ENCODE assay signal across 21 mouse cellular contexts in the genomic region with DNA sequence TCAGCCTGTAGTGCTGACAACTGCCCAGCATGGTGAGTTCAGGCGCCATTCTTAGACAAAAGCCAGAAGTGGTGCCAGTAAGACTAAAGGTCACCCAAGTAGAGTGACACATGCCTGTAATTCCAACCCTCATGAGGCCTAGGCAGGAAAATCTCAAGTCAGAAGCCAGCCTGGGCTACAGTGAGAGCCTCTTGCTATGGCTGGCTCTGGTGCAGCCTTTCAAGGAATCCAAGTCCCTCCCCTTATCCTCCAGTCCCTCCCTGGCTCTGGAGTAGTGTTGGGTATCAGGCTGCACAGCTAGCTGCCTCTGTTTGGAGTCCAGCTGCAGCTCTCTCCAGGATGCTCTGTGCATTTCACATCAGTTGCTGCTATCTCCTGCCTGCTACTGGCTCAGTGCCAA. TPM values are rescaled to one million over a fixed set of nuclear protein-coding genes. Genes with fewer than 3 reads are reported as not detected.
"Had no signal": no experiment of that assay in that cellular context is flagged by ENCODE, and none has a peak within 500 bp of the region (broad histone marks: within the 10 kb centered on the region; RNA-seq: fewer than 3 reads in every experiment).

No protein-coding gene starts in this region.

- H3K9me3 ChIP-seq: limb, embryonic 10.5 days; liver, embryonic 15.5 days; lung, embryonic 15.5 days; neural tube, embryonic 13.5 days; stomach, embryonic 15.5 days had no signal

- H3K27me3 ChIP-seq: liver, embryonic 15.5 days; lung, embryonic 15.5 days; neural tube, embryonic 13.5 days; stomach, embryonic 15.5 days had no signal

- H3K36me3 ChIP-seq: limb, embryonic 10.5 days; liver, embryonic 15.5 days; lung, embryonic 15.5 days; neural tube, embryonic 13.5 days; stomach, embryonic 15.5 days had no signal

- ATAC-seq: midbrain, embryonic 16.5 days had no signal

- H3K4me2 ChIP-seq: liver, embryonic 11.5 days; liver, embryonic 15.5 days; lung, embryonic 15.5 days; midbrain, embryonic 11.5 days; neural tube, embryonic 13.5 days; stomach, embryonic 15.5 days had no signal

- DNase-seq: kidney, postnatal 25 days; lung, postnatal 14 days; retina, postnatal 1 day; right cerebral cortex, postnatal 4 days; thymus, adult 2 months; thymus, postnatal 25 days had no signal

- H3K4me1 ChIP-seq: limb, embryonic 10.5 days; liver, embryonic 15.5 days; neural tube, embryonic 13.5 days; stomach, embryonic 15.5 days had no signal

- H3K4me3 ChIP-seq: left cerebral cortex, adult 2 months; limb, embryonic 10.5 days; liver, embryonic 15.5 days; lung, embryonic 15.5 days; megakaryocyte, embryonic 14.5 days; neural tube, embryonic 13.5 days; stomach, embryonic 15.5 days had no signal

- H3K9ac ChIP-seq: liver, embryonic 15.5 days; lung, embryonic 15.5 days; neural tube, embryonic 13.5 days; stomach, embryonic 15.5 days had no signal

- H3K27ac ChIP-seq: left cerebral cortex, adult 2 months; limb, embryonic 10.5 days; liver, embryonic 15.5 days; lung, embryonic 15.5 days; macrophage; neural tube, embryonic 13.5 days; stomach, embryonic 15.5 days had no signal

RNA-seq across cellular contexts. Expression of a gene that starts 19.2 kb away (rescaled TPM):
- total RNA-seq: layer of hippocampus, postnatal 25 days; left cerebral cortex, adult 2 months; left cerebral cortex, postnatal 14 days had no signal
- polyA plus RNA-seq: limb, embryonic 10.5 days; liver, embryonic 15.5 days; macrophage; midbrain, embryonic 11.5 days; midbrain, embryonic 16.5 days; spleen, adult 2 months; testis, adult 2 months had no signal
